Mouse (Mus musculus): ENCODE results near the gene Cep78.
A peak's percentile ranks its signal among the peaks of the same experiment; 100 is the strongest.
"Not testable (repeated sequence)": the region's sequence is repeated elsewhere in the genome, so short reads cannot be mapped to it uniquely, and the experiment has no call there.

Gene Cep78

DNA sequence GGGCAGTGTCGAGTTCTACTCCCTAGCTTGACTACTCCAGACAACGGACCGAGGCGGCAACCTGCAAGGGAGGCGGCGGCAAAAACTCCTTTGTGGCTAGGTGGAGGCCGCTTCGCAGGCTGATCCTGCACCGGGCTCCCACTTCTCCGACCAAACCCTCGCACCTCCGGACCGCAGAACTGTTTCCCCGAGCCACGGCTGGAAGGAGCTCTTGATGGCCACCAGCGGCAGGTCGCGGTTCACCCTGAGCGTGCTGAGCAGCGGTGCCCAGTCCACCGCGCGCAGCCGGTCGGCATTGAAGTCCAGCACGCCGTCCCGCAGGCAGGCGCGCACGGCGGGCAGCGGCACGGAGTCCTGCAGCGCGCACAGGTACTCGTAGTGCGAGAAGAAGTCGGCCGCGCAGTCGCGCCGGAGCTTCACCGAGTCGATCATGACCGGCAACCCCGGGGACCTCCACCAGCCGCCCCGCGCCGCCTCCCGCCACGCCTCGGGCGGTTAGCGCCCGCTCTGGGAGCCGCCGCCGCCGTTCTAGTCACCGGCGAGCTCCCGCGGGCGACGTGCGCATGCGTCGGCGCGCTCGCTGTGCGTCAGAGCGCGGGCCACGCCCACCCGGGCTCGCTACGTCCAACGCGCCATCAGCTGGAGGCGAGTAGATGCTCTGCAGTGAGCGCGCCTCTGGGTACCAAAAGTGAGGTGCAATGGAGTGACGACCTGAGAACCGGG lies at the start of gene Cep78:
Gene Cep78 (minus strand): TSS at position 541 of the 723 bp plus-strand sequence.
- DNase-seq (ENCODE audit: extremely low spot score, low spot score), result peak; percentile 92

DNA sequence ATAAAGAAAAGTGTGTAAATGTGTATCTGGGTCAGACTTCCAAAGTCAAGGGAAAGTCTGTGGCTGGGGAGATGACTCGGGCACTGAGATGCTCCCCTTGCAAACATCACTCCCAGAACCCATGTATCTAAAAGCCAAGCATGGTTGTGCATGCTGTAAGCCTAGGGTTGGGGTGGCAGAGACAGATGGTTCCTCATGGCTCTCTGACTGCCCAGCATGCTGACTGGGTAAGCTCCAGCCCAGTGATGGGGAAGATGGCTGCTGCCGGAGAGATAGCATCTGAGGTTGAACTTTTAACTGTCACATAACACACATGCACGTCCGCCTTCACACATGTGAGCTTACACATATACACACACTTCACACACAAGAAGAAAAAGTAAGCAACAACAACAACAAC lies 46.5 kb upstream of the Cep78 start:
- no peak for DNase-seq (ENCODE audit: extremely low spot score, low spot score)

DNA sequence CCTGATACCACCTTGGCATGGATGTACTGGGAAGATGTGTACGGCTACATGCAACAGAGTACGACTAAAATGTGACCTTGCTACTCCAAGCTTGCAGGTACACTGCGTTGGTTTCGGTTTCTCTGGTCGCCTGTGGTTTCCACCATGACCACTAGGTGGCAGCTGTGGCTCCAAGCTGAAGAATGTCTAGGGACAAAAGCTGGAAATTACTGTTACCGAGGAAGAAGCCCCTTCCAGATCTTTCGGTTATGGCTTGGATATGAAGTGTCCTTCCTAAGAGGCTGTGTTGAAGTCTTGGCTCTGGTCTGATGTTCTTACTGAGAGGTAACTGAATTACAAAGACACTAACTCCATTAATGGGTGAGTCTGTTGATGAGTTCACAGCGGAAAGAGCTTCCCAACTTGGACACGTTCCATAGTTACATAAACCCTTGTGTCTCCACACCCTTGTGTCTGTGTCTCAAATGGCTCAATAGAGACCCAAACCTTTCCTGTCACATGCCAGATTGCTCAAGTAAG lies 44.5 kb upstream of the Cep78 start:
- DNase-seq (ENCODE audit: extremely low spot score, low spot score), result not testable (repeated sequence)

DNA sequence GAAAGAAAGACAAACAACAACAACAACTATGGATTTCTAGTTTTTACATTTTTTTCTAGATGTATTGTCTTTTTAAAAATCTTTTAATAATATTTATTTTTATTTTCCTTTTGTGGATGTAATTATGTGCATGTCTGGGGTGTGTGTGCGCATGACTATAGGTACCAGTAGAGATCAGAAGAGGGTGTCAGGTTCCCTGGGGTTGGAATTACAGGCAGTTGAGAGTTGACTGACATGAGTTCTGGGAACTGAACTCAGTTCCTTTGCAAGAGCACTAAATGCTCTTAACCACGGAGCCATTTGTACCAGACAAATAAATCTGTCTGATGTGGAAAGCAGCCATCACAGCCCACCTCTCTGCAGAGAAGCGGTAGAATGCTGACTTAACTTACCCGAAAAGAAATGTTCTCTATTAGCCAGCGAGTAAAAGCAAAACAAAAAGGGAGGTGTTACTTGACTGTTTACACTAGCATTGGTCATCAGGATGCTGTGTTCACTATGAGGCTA lies 44.0 kb upstream of the Cep78 start:
- DNase-seq (ENCODE audit: extremely low spot score, low spot score), result peak; percentile 48

DNA sequence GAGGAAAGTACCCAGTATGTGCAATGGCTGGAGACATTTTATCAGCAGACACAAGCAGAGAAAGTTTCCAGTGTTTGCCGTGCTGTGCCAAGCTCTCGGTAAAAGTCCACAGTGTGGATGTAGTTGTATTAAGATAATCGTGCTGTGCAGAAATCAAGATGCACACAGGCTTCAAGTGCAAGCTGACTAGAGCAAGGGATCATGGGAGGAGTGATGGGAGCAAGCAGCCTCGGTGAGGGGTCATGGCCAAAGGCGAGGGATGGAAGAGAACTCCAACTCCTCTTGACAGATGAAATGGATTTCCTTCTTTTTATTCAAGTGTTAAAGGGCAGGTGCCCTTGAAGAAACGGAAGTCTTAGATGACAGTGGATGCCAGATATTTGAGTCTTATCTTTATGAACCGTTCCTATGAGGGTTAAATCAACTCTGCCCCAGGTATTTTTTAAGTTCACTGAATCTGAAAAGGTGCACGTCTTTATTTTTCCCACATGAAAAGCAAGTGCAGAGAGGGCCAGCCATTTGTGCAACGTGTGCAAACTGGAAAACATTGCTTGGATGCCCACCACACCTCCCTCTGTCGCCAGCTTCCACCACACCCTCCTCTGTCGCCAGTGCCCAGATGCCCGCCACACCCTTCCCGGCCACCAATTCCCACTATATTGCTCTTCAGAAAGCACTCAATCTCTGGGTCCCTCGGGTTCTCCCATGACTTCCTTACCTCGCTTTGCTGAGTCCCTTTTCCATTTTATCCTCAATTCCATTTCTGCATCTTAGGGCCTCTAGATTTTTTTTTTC lies 43.3 kb upstream of the Cep78 start:
- DNase-seq (ENCODE audit: extremely low spot score, low spot score), result no peak

DNA sequence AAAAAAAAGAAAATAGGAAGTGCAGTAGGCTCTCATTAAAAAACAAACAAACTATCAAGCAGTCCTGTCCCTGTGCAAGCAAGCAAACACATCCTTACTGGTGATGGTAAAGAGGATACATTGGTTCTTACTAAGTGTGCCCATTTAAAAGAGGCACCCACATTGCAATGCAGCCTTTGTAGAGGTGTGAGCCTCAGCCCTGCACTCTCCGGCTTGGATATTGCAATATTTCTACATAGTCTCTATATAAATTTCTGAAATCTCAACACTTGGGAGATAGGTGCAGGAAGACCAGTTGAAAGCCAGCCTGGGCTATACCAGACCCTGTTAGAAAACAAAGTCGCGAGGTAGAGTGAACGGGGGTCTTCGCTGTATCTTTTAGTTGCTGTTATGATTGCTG lies 41.5 kb upstream of the Cep78 start:
- DNase-seq (ENCODE audit: extremely low spot score, low spot score), result no peak

DNA sequence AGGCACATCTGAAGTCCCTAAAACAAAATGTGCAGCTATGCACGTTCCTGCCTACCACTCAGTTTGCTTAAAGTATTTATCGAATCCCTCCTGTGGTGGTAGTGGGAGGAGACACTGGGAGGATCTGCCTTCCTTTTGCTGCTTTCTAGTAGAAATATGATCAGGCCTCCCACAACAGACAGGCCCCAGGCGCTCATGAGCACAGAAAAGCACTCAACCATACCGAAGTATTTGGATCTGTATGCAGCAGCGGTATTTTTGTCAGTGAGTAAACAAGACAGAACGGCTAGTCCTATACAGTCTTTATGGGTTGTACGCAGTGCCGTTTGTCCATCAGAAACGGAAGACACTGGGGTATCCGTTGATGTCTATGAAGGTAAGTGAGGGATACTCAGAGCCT lies 37.4 kb upstream of the Cep78 start:
- DNase-seq (ENCODE audit: extremely low spot score, low spot score), result no peak

DNA sequence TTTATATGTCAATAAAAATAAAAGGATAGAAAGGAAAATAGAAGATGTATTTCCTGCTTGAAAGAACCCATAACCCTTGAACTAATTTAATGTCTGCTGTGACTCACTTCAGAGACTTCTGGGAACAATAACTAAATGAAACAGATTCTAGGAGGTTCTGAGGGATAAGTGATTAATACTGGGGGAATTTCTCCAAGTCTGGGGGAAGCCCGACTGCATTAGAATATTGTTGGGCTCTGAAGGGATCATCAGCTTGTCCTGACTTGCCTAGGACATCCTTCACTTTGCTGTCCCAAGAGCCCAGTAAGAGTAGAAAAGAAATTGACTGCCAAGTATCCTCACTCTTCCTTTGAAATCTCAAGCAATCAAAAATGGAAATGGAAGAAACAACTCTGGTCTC lies 31.4 kb upstream of the Cep78 start:
- DNase-seq (ENCODE audit: extremely low spot score, low spot score), result no peak

DNA sequence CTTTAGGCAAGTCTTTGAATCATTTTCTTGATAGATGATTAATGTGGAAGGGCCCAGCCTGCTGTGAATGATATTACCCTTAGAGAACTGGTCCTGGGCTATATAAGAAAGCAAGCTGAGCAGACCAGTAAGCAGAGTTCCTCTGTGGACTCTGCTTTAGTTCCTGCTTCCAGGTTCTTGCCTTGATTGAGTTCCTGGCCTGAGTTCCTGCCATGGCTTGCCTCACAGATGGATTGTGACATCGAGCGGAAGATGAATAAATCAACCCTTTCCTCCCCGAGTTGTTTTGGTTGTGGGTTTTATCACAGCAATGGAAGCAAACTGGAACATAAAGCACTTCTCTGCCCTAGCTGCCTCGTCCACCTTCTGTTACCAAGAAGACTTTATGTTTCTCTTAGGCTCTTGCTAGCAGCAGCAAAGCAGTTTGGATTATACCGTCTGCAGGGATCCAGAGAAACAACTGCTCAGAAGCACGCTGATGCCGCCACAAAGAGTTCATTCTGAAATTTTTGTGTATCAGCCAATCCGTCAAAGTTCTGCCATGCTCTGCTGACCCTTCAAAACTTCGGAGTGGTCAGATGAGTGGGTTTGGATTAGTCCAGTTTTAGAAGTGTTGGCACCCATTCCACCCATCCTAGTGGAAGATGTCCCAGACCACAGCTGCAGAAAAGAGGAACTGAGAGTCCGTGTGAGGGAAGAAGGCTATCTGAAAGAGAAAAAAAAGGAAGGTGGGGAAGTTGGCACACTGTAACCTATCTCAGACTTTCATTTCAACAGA lies 30.6 kb upstream of the Cep78 start:
- no peak for DNase-seq (ENCODE audit: extremely low spot score, low spot score)

DNA sequence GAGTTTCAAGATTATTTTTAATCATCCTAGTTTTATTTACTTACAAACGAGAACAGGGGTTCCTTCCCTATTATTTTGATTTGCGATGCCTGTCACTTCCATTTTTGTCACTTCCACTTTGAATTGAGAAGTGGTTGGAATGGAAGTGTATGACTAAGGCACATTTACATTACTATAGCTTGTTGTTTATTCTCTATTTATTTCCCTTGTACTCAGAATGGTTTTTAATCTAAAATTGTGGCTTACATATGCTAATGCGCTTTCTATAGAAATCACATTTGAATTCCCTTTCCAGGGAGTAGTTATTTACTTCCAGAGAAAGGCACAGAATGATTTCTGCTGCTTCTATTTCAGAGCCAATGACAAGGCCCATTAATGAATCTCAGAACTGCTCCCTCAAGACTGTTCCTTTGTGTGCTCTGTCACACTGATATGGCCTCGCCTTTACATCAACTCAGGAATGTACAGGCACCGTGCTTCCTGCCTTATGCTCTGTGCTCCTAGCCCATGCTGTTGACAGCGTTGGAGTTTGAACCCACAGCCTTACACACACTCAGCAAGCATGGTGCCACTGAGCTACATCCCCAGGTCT lies 25.1 kb upstream of the Cep78 start:
- no peak for DNase-seq (ENCODE audit: extremely low spot score, low spot score)

DNA sequence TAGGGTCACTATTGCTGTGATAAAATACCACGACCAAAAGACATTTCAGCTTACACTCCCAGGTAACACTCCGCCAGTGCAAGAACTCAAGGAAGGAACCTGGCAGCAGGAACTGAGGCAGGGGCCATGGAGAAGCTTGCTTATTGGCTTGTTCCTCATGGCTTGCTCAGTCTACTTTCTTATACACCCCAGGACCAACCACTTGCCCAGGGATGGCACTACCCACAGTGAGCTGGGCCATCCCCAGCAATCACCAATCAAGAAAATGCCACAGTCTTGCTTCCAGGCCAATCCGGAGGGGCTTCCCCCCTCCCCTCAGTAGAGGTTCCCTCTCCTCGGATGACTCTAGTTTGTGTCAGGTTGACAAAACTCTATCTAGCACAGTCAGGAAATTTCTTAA lies 24.3 kb upstream of the Cep78 start:
- no peak for DNase-seq (ENCODE audit: extremely low spot score, low spot score)

DNA sequence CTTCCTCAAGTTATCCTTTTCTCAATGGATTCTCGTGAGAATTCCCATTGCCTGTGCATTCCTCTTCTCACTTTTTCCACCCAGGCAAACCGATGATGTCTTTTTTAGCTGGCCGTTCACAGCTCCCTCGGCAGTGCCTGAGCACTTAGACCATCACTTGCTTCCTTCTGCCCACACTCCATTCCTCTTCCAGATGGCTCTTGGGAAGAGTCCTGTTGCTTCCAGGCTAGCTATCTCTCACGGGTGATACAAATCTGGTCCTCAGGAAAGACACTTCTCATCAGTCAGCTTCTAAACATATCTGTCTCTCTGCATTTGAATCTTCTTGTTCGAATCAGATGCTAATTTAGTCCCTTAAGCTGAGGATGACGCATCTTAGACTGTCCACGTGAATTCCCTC lies 22.3 kb upstream of the Cep78 start:
- no peak for DNase-seq (ENCODE audit: extremely low spot score, low spot score)

DNA sequence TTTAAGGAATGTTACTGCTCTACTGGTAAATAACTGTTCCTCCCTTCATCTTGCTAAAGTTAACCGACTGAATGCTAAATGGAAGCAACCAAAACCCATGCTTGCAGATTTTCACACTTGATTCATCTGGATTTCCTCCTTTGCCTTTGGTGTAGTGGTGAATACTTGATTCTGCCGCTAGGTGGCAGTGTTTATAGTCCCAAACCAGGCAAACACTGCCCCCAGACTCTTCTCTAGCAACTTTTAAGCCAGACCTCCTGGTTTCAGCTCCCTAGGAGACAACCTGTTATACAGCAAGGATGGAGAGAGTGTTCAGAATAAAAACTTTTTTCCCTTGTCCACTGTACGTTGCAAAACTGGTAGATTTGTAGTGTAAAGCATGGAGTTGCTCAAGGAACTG lies 13.4 kb upstream of the Cep78 start:
- DNase-seq (ENCODE audit: extremely low spot score, low spot score), result peak; percentile 67

DNA sequence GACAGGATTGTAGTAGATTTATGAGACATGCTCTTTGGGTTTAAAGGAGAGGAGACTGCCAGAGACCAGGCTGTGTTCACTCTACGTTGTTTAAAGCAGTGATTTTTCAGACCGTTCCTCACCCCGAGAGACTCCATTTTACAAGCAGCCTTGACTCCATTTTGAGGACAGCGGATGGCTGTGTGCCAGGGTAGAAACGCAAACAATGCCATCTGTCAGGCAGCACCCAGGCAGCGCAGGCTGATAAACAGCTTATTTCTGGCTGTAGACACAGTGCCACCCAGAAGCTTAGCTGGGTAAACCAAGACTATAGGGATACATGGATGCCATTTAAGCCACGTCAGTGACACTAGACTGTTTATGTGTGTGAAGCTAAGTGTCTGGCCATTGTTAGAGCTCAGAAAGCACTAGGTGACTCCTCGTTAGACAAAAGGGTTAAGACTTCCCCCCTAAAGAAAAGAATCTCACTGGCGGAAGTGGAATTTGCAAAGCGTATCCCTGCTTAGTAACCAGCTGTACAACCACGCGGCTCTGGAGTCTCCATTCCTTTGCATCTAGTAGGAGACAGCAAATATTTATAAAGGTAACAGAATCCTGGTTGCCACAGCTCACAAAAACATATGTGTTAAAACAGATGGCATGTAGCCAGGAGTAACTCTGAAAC lies 12.2 kb upstream of the Cep78 start:
- DNase-seq (ENCODE audit: extremely low spot score, low spot score), result no peak

DNA sequence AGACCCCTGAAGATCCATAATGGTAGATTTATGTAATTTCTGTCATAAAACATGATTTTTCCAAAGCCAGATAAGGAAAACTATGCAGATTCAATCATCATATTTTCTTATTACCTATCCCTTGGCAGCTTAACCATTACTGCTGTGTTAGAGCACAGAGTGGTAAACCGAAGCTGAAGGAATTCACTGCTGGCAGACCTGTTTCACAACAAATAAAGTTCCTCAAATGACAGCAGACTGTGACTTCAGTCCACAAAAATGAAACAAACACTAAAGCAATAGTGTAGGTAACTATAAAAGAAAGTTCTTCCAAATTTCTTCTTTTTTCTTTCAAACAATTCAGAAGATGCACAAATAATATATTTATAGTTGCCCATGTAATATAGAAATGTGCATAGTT lies 5.3 kb upstream of the Cep78 start:
- no peak for DNase-seq (ENCODE audit: extremely low spot score, low spot score)

DNA sequence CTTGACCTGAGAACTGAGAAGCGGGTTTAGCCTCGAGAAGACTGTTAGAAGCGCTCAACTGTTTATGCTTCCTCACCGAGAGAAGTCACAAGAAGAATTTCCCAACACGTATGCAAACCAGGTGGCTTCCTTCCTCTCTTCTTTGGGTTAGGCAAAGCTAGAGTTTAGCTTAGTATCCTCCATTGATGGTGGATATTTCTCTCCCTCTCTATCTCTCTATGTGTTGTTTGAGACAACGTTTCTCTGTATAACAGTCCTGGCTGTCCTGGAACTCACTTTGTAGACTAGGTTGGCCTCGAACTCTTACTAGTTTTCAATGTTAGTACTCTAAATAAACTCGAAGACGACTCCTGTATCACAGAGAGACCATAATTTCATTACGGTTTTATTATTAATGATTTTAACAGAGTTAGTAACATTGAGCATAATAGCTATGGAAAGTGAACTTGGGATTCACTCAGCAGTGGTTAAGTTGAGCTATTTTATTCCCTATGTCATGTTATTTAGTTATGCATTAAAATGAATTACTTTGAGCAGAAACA lies 454 bp upstream of the Cep78 start:
- DNase-seq (ENCODE audit: extremely low spot score, low spot score), result no peak

DNA sequence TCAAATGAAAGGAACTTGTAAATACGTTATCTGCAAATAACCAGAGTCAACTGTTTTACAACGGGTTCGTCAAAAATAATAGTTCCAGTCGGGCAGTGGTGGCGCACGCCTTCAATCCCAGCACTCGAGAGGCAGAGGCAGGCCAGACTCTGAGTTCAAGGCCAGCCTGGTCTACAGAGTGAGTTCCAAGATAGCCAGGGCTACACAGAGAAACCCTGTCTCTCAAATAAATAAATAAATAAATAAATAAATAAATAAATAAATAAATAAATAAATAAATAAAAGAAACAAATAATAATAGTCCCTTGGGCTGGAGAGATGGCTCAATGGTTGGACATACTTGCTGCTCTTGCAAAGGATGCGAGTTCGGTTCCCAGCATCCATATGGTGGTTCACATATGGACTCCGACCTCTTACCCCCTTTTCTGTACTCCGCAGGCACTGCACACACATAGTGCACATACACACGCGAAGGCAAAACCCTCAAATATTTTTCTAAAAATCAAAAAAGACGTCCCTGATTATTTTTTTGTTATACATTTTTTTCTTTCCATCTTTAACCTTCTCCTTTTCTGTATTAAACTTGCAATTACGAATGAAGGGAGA lies 947 bp downstream of the Cep78 start:
- DNase-seq (ENCODE audit: extremely low spot score, low spot score), result no peak

DNA sequence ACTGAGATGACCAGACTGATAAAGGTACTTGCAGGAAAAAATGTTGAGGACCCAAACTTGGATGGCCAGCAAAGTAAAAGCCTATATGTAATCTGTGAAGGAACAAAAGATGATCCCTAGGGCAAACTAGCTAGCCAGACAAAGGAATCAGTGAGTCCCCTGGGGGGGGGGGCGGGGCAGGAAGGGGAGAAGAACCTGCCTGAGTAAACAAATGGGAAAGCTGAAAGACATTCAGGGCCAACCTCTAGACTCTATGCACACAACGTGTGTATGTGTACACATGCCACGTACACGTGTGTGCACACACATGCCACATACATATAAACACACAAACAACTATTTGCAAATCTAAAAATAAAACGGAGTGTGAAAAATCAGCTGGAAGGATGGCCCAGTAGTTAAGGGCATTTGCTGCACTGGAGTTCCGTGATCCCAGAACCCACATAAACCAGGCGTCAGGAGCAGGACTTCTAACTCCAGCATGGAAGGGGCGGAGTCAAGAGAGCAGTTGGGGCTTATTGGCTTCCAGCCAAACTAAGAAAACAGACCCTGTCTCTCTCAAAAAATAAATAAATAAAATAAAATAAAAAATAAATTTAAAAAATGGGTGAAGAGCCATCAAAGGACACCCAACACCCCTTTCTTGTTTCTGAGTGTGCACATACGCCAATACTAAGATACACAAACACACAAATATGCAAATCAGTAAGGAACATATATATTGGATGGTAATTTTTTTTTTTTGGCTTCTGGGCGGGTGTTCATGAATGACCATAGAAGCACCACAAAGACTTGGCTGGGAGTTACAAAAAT lies 1.7 kb downstream of the Cep78 start:
- DNase-seq (ENCODE audit: extremely low spot score, low spot score), result peak; percentile 32

DNA sequence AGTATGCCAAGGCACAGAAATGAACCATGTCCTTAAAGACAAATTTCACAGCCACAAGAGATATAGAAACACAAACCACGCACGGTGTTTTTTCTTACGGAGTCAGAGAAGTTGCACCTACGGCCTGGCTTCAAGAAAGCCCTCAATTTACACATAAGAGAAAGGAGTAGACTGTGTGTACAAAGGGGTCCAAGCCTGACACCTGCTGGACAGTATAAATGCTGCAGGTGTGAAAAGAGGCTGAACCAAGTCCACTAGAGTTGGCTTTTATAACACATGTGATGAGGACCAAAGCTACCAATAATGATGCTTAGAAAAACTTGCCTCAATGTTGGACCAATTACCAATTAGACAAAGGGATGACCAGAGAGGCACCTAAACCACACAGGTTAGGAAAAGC lies 2.9 kb downstream of the Cep78 start:
- peak; percentile 47 for DNase-seq (ENCODE audit: extremely low spot score, low spot score)

All from neural tube, embryonic 10.5 days (tissue).